Mouse (Mus musculus) kidney, adult 2 months (tissue): ENCODE measurements around the gene Phf2. TPM values are rescaled to one million over a fixed set of nuclear protein-coding genes. Genes with fewer than 3 reads are reported as not detected.

Source experiments
- DNase-seq: peaks from one replicate; pipeline ENCODE4 v3.0.0; 2021
- H3K27ac ChIP-seq: fragments of 200-500 bp; 2 replicates; pipeline ENCODE4 v1.5.1; 2012; ENCODE audit warnings: low read depth, low read length, control low read depth, inconsistent platforms; ENCODE audit not compliant: insufficient read depth
- H3K27me3 ChIP-seq: fragments of 200-500 bp; replicated peaks from 2 replicates; pipeline ENCODE4 v1.6.1; 2012; ENCODE audit warnings: mild to moderate bottlenecking, moderate library complexity, low read length, inconsistent platforms; ENCODE audit not compliant: control insufficient read depth, insufficient read depth
- H3K36me3 ChIP-seq: fragments of 200-500 bp; 2 replicates; pipeline ENCODE4 v1.6.1; 2012; ENCODE audit warnings: mild to moderate bottlenecking, moderate library complexity, low read length, inconsistent platforms; ENCODE audit not compliant: control insufficient read depth, insufficient read depth
- H3K4me1 ChIP-seq: fragments of 200-500 bp; 2 replicates; pipeline ENCODE4 v1.6.1; 2011; ENCODE audit warnings: low read length; ENCODE audit not compliant: control insufficient read depth, insufficient read depth
- H3K4me3 ChIP-seq: fragments of 200-500 bp; 2 replicates; pipeline ENCODE4 v1.5.1; 2011; ENCODE audit warnings: mild to moderate bottlenecking, low read depth, low read length, control low read depth; ENCODE audit not compliant: insufficient read depth
- CTCF ChIP-seq: fragments of 200-500 bp; conservative IDR thresholded peaks from 2 replicates; pipeline ENCODE4 v1.5.1; 2011; ENCODE audit warnings: low read depth, mild to moderate bottlenecking, control low read depth, low read length, moderate library complexity, mixed read lengths; ENCODE audit not compliant: insufficient read depth, insufficient read length
- POLR2A ChIP-seq: fragments of 200-500 bp; IDR thresholded peaks from one replicate; pipeline ENCODE4 v1.6.1; 2011; ENCODE audit warnings: low read depth, low read length, control low read depth
- WGBS: fragments of 180-500 bp; shearing (Covaris S2); methylation state at CpG from one replicate; pipeline ENCODE4 v1.1.7; 2018; 5-methylcytosine and 5-hydroxymethylcytosine counted together
- polyA plus RNA-seq: library from polyadenylated mRNA; depleted of rRNA; stranded (reverse); fragments of >200 nt; gene quantifications from 2 replicates; pipeline ENCODE4 v1.2.3, GENCODE M21; 2012; rRNA removed

Phf2 gene
- polyA plus RNA-seq, 1 experiment: 15.2 TPM

DNA sequence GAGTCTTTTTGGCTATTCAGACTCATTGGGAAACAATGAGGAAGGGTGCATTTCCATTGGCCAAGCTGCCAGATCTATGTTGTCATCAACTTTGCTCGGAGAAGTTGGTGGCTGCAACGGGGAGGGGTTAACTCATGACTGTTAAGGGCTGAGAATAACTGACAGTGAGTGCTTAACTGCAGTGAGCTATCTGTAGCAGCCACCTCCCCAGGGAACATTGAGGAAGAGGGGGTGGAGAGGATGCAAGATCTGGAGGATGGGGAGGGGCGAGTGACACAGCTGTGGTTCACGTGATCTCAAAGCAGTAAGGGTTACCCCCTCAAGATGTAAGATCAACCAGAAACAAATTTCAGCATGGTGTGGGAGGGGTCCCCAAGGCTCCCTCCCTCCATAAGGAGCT lies 92.8 kb downstream of the Phf2 start:
- DNase-seq: no peak
- TF ChIP-seq CTCF (no peak), POLR2A (no peak)
- 59% methylated on average over 4 of the region's 4 CpGs for WGBS
- Histone ChIP-seq H3K27ac (no peak overlapping the region), H3K4me1 (no peaks in the 10 kb centered on the region), H3K36me3 (no peaks in the 10 kb centered on the region), H3K27me3 (no peaks in the 10 kb centered on the region), H3K4me3 (no peak overlapping the region)

DNA sequence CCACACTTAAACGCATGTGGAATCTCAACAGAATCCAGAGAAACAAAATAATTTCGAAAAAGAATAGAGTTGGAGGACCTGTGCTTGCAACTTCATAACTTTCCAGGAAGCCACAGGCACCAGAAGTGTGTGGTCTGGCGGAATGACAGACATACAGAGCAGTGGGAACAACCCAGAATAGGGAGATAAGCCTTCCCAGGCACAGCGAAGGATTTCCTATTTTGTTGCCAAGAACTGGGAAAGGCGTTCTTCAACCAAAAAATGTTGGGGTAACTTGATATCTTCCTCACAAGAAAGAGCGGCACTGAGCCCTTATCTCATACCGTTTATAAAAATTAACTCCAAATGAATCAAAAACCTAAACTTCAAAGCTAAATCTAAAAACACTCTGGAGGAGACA lies 96.4 kb downstream of the Phf2 start:
- no peak for DNase-seq
- H3K27ac ChIP-seq: no peak overlapping the region
- H3K36me3 ChIP-seq: no peaks in the 10 kb centered on the region
- H3K4me3 ChIP-seq: no peak overlapping the region
- no peak for TF ChIP-seq CTCF
- no peak for TF ChIP-seq POLR2A
- H3K4me1 ChIP-seq: no peaks in the 10 kb centered on the region
- H3K27me3 ChIP-seq: no peaks in the 10 kb centered on the region
- WGBS: 63% methylated on average over 7 of the region's 7 CpGs

DNA sequence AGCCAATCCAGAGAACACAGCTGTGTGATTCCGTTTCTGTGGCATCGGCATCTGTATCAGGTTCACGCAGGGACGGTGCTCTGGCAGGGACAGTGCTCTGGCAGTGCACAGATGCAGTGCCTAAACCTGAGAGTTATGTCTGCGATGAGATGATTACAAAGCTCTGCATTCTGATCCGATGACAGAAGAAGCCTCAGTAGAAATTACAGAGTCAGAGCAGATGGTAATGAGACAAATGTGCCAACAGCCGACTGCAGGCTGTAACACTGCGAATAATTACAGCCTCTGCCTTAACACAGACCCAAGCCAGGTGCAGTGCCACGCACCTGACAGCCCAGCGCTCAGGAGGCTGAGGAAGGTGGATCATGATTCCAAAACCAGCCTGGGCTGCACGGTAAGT lies 102.8 kb downstream of the Phf2 start:
- no peaks in the 10 kb centered on the region for H3K27me3 ChIP-seq
- no peak for DNase-seq
- H3K27ac ChIP-seq: no peak overlapping the region
- TF ChIP-seq CTCF: no peak
- TF ChIP-seq POLR2A: no peak
- no peaks in the 10 kb centered on the region for H3K36me3 ChIP-seq
- H3K4me3 ChIP-seq: no peak overlapping the region
- WGBS: 72% methylated on average over 11 of the region's 11 CpGs
- no peaks in the 10 kb centered on the region for H3K4me1 ChIP-seq

DNA sequence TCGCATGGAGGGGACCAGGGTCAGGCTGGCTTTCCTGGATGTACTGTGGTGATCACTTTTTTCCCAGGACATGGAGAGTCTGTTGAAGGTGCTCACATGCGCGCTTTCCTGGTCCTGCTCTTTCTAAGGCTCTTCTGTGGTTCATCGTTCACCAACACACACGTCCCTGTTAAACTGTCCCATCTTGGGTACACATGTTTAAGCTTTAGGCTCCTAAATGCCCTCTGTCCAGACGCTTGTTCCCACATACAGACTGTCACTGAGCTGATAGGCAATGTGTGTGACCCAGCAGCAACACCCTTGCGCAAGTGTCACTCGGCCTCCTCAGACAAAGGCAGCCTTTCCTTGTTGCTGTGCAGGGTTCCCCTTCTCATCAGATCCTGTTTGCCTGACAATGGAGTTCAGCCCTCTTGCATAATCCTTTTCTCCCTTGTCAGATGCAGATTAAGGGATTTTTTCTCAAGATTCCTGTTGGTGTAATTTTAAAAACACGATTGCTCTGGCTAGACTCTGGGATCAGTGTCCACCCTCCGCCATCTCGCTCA lies 107.1 kb downstream of the Phf2 start:
- DNase-seq: no peak
- TF ChIP-seq CTCF (no peak), POLR2A (no peak)

DNA sequence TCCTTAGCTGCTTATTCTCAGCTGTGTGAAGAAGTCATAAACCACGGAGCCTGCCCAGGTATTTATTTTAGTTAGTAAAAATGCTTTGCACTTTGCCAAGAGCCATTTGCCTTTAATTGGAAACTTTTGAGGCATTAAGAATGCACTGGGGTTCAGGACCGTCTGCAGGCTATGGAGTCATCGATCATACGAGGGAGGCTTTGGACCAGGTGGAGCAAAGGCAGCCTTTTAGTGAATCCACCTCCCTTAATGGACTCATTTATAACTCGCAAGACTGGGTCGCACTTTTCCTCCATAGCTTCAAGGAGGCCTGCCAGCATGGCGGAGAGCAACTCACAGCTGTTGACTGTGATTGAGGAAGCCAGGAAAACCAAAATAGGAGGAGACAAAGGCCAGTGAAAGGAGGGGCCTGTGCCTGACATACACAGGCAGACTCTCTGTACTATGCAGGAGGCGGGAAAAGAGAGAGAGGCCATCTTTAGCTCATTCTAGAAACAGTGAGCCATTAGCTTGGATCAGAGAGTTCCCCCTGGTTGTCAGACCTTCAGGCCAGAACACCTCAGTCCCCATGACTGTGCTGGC lies 110.0 kb downstream of the Phf2 start:
- no peaks in the 10 kb centered on the region for H3K27me3 ChIP-seq
- 73% methylated on average over 8 of the region's 8 CpGs for WGBS

More for the DNA sequence above, 107.1 kb downstream of the Phf2 start:
- WGBS: 68% methylated on average over 11 of the region's 11 CpGs
- H3K4me1 ChIP-seq: no peaks in the 10 kb centered on the region
- H3K27ac ChIP-seq: no peak overlapping the region
- H3K36me3 ChIP-seq: no peaks in the 10 kb centered on the region
- H3K4me3 ChIP-seq: no peak overlapping the region
- no peaks in the 10 kb centered on the region for H3K27me3 ChIP-seq

DNA sequence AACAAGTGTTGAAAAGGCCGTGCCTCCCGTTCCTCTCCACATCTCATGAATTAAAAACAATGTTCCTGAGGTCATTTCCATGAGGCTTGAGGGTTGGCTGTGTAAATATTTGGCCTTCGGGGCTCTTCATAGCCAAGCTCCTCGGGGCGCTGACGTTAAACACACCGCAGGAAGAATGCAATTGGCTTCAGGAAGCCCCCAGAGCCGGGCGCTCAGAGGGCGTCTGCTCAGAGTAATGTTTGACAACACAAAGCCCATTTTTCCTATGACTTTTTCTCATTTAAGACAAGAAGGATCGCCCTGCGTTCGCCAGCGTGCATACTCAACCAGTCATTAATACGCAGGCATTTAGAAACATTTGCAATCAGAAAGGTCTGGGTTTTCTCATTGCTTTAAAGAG lies 114.2 kb downstream of the Phf2 start:
- Histone ChIP-seq H3K4me1 (no peaks in the 10 kb centered on the region), H3K36me3 (no peaks in the 10 kb centered on the region), H3K27me3 (no peaks in the 10 kb centered on the region), H3K27ac (no peak overlapping the region), H3K4me3 (no peak overlapping the region)
- no peak for DNase-seq
- WGBS: 54% methylated on average over 15 of the region's 15 CpGs
- no peak for TF ChIP-seq POLR2A
- no peak for TF ChIP-seq CTCF

More for the DNA sequence above, 110.0 kb downstream of the Phf2 start:
- no peak overlapping the region for H3K4me3 ChIP-seq
- no peaks in the 10 kb centered on the region for H3K36me3 ChIP-seq
- DNase-seq: no peak
- no peak overlapping the region for H3K27ac ChIP-seq
- TF ChIP-seq CTCF (no peak), POLR2A (no peak)
- no peaks in the 10 kb centered on the region for H3K4me1 ChIP-seq

Other genes starting within 250 kb of the Phf2 start
- gene Ptpdc1, start 245.5 kb downstream of the Phf2 start, polyA plus RNA-seq: 7.7 and 8.5 TPM in 2 replicates
- gene Barx1, start 208.1 kb downstream of the Phf2 start, polyA plus RNA-seq: not detected in 2 replicates
- gene Fam120a, start 96.9 kb upstream of the Phf2 start, polyA plus RNA-seq: 67.8 and 70.6 TPM in 2 replicates